Mouse (Mus musculus) spleen, adult 2 months (tissue): Measurements from ENCODE around the gene Rbl1. TPM values are rescaled to one million over a fixed set of nuclear protein-coding genes. Genes with fewer than 3 reads are reported as not detected.

Experiments used
- DNase-seq, 2 experiments: peaks; one replicate each; pipeline versions ENCODE4 v3.0.0 to v3.0.0-alpha.2; 2012 to 2021; ENCODE audit warnings: low spot score in 2 of 2, low read depth in 1 of 2
- H3K27ac ChIP-seq: fragments of 200-500 bp; 2 replicates; pipeline ENCODE4 v1.5.1; 2012; ENCODE audit warnings: low read length, inconsistent platforms; ENCODE audit not compliant: insufficient read depth
- H3K27me3 ChIP-seq: fragments of 200-500 bp; 2 replicates; pipeline ENCODE4 v1.6.1; 2012; ENCODE audit warnings: mild to moderate bottlenecking, moderate library complexity, low read length, inconsistent platforms; ENCODE audit not compliant: control insufficient read depth, insufficient read depth
- H3K36me3 ChIP-seq: fragments of 200-500 bp; 2 replicates; pipeline ENCODE4 v1.6.1; 2012; ENCODE audit warnings: mild to moderate bottlenecking, low read length, inconsistent platforms; ENCODE audit not compliant: control insufficient read depth, insufficient read depth
- H3K4me1 ChIP-seq: fragments of 200-500 bp; 2 replicates; pipeline ENCODE4 v1.6.1; 2011; ENCODE audit warnings: inconsistent platforms; ENCODE audit not compliant: control insufficient read depth, insufficient read depth, insufficient read length
- H3K4me3 ChIP-seq: fragments of 200-500 bp; 2 replicates; pipeline ENCODE4 v1.5.1; 2011; ENCODE audit warnings: mild to moderate bottlenecking, inconsistent platforms; ENCODE audit not compliant: insufficient read depth, insufficient read length; ENCODE audit errors: extremely low read depth
- CTCF ChIP-seq: fragments of 200-500 bp; IDR thresholded peaks from 2 replicates; pipeline ENCODE4 v1.5.1; 2011; ENCODE audit warnings: mild to moderate bottlenecking, inconsistent platforms; ENCODE audit not compliant: insufficient read depth, insufficient read length, insufficient replicate concordance; ENCODE audit errors: extremely low read depth
- POLR2A ChIP-seq: fragments of 200-500 bp; IDR thresholded peaks from 2 replicates; pipeline ENCODE4 v1.6.1; 2011; ENCODE audit warnings: low read depth, low read length, inconsistent platforms
- WGBS: fragments of 180-500 bp; shearing (Covaris S2); methylation state at CpG from one replicate; pipeline ENCODE4 v1.1.7; 2018; 5-methylcytosine and 5-hydroxymethylcytosine counted together
- polyA plus RNA-seq: library from polyadenylated mRNA; depleted of rRNA; stranded (reverse); fragments of >200 nt; gene quantifications from 2 replicates; pipeline ENCODE4 v1.2.3, GENCODE M21; 2012

Gene Rbl1
- polyA plus RNA-seq, 1 experiment = 5.0 TPM

GRCm38 (mm10) chr2:157128072-157128471, 76.3 kb downstream of the Rbl1 start:
- peaks cover 43% of the 10 kb centered on the region for H3K36me3 ChIP-seq
- H3K4me3 ChIP-seq = no peak overlapping the region
- no peak for TF ChIP-seq POLR2A
- peak; percentile 29; the same call in 1 of the 2 replicates for TF ChIP-seq CTCF
- peaks cover 16% of the 10 kb centered on the region; the same call in 1 of the 2 replicates for H3K4me1 ChIP-seq
- no peaks in the 10 kb centered on the region for H3K27me3 ChIP-seq
- DNase-seq = peak in 1 of 2 experiments; percentile 33
- WGBS = 37% methylated on average over 4 of the region's 4 CpGs
- H3K27ac ChIP-seq = no peak overlapping the region

GRCm38 (mm10) chr2:157127370-157127769, 77.0 kb downstream of the Rbl1 start:
- Histone ChIP-seq H3K36me3 (peaks cover 46% of the 10 kb centered on the region), H3K4me1 (peaks cover 15% of the 10 kb centered on the region; the same call in 1 of the 2 replicates), H3K27ac (no peak overlapping the region), H3K27me3 (no peaks in the 10 kb centered on the region), H3K4me3 (no peak overlapping the region)
- no peak for DNase-seq
- 89% methylated on average over 3 of the region's 3 CpGs for WGBS
- TF ChIP-seq POLR2A = no peak
- TF ChIP-seq CTCF = no peak

- no peaks in the 10 kb centered on the region for H3K27me3 ChIP-seq
- H3K4me1 ChIP-seq = peaks cover 8% of the 10 kb centered on the region; the same call in 1 of the 2 replicates
- no peak overlapping the region for H3K27ac ChIP-seq
- no peak for DNase-seq
- no peak for TF ChIP-seq CTCF
- no peak for TF ChIP-seq POLR2A
- no peak overlapping the region for H3K4me3 ChIP-seq
- H3K36me3 ChIP-seq = peaks cover 57% of the 10 kb centered on the region
- 84% methylated on average over 3 of the region's 3 CpGs for WGBS
Measured at GRCm38 (mm10) chr2:157125246-157125645, 79.1 kb downstream of the Rbl1 start.

- DNase-seq = peak; percentile 22 to 52
- H3K4me1 ChIP-seq = no peaks in the 10 kb centered on the region
- peaks cover 52% of the 10 kb centered on the region for H3K36me3 ChIP-seq
- peak overlapping the region; percentile 24; the same call in 1 of the 2 replicates for H3K27ac ChIP-seq
- no peak overlapping the region for H3K4me3 ChIP-seq
- TF ChIP-seq CTCF (no peak), POLR2A (no peak)
- WGBS = 81% methylated on average over 8 of the region's 8 CpGs
- no peaks in the 10 kb centered on the region for H3K27me3 ChIP-seq
Measured at GRCm38 (mm10) chr2:157121766-157122165, 82.6 kb downstream of the Rbl1 start.

- WGBS = 38% methylated on average over 3 of the region's 3 CpGs
- peaks cover 51% of the 10 kb centered on the region for H3K36me3 ChIP-seq
Measured at GRCm38 (mm10) chr2:157119075-157119474, 85.3 kb downstream of the Rbl1 start.

GRCm38 (mm10) chr2:157118556-157118955, 85.8 kb downstream of the Rbl1 start:
- TF ChIP-seq POLR2A = no peak
- TF ChIP-seq CTCF = no peak

More at GRCm38 (mm10) chr2:157119075-157119474, 85.3 kb downstream of the Rbl1 start:
- TF ChIP-seq CTCF (no peak), POLR2A (no peak)
- no peaks in the 10 kb centered on the region for H3K4me1 ChIP-seq
- peak in 1 of 2 experiments; percentile 53 for DNase-seq
- H3K27me3 ChIP-seq = no peaks in the 10 kb centered on the region
- H3K27ac ChIP-seq = no peak overlapping the region
- H3K4me3 ChIP-seq = no peak overlapping the region

GRCm38 (mm10) chr2:157116964-157117363, 87.4 kb downstream of the Rbl1 start:
- TF ChIP-seq POLR2A (no peak), CTCF (peak; percentile 4; the same call in 1 of the 2 replicates)
- Histone ChIP-seq H3K36me3 (peaks cover 54% of the 10 kb centered on the region), H3K4me1 (no peaks in the 10 kb centered on the region), H3K27ac (no peak overlapping the region), H3K4me3 (no peak overlapping the region), H3K27me3 (no peaks in the 10 kb centered on the region)
- 29% methylated on average over 3 of the region's 3 CpGs for WGBS
- no peak for DNase-seq

More at GRCm38 (mm10) chr2:157118556-157118955, 85.8 kb downstream of the Rbl1 start:
- no peak for DNase-seq
- Histone ChIP-seq H3K4me3 (no peak overlapping the region), H3K36me3 (peaks cover 50% of the 10 kb centered on the region), H3K27ac (no peak overlapping the region), H3K4me1 (no peaks in the 10 kb centered on the region), H3K27me3 (no peaks in the 10 kb centered on the region)
- 85% methylated on average over 4 of the region's 4 CpGs for WGBS
